Mouse (Mus musculus): ENCODE measurements around the gene Rpl11. TPM values are rescaled to one million over a fixed set of nuclear protein-coding genes. Genes with fewer than 3 reads are reported as not detected.
"Not testable (repeated sequence)": the region's sequence is repeated elsewhere in the genome, so short reads cannot be mapped to it uniquely, and the experiment has no call there.

The Rpl11 gene
- polyA plus RNA-seq, 1 experiment from 2014 or later, result 535 TPM

DNA sequence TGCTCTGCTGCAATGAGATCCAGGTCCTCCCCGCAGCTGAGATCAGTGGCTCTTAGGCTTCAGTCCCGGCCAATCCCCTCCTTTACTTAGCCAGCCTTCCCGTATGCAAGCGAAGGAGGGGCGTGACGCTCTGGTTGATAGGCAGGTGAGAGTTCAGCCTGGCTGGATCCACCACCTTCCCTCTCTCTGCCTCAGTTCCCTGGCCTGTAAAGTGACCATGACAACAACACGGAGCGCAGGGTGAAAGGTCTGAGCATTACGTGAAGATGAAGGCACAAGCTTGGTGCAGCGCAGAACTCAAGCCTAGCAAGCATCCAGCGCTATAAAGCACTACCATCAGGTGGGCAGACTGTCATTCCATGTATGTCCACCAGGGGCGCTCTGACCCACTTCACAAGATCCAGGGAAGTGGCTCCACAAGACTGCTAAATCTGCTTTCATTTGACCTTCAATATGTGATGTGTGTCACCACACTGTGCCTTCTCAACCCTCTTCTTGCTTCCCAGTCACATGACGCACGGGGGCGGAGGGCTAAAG, 18.0 kb upstream of the Rpl11 start:
- H3K27ac ChIP-seq, result no peak overlapping the region
- no peaks in the 10 kb centered on the region for H3K9me3 ChIP-seq (replicated peaks; ENCODE audit: low read length)
- H3K9ac ChIP-seq (ENCODE audit: low read depth, low read length), result no peak overlapping the region
- TF ChIP-seq CTCF (IDR thresholded peaks at IDR 0.05; ENCODE audit: low read depth), result peak; percentile 99
- H3K27me3 ChIP-seq (ENCODE audit: insufficient read depth, low read length), result no peaks in the 10 kb centered on the region
- no peaks in the 10 kb centered on the region for H3K4me1 ChIP-seq (replicated peaks; ENCODE audit: insufficient read depth, low read length)
- peak overlapping the region; percentile 21 for H3K4me2 ChIP-seq (ENCODE audit: low read length)
- WGBS, result 4% methylated on average over 15 of the region's 15 CpGs
- DNase-seq (ENCODE audit: low spot score) (peak; percentile 85), ATAC-seq (replicated peaks; ENCODE audit: low FRiP score, low read depth) (peak; percentile 66)
- H3K36me3 ChIP-seq (ENCODE audit: insufficient read depth, low read length), result no peaks in the 10 kb centered on the region
- no peak overlapping the region for H3K4me3 ChIP-seq (replicated peaks; ENCODE audit: low read depth, low read length)

DNA sequence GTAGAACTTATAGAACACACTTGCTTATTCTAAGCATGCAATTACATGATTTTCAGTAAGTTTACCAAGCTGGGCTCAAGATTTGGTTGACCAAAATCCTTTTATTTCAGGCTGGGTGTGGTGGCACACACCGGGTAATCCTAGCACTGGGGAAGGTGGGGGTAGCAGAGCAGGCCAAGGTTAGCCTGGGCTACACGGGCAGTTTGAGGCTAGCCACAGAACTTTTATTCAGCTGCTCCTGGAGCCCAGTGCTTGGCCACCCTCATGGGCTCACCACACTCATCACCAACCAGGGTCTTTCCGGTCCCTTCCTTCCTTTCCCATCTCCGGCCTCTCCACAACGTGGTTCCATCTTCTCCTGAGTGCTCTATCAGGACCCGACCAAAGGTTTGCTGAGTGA, 17.4 kb upstream of the Rpl11 start:
- H3K4me2 ChIP-seq (ENCODE audit: low read length), result no peak overlapping the region
- no peaks in the 10 kb centered on the region for H3K27me3 ChIP-seq (ENCODE audit: insufficient read depth, low read length)
- H3K9ac ChIP-seq (ENCODE audit: low read depth, low read length), result no peak overlapping the region
- no peaks in the 10 kb centered on the region for H3K9me3 ChIP-seq (replicated peaks; ENCODE audit: low read length)
- 58% methylated on average over 6 of the region's 6 CpGs for WGBS
- no peaks in the 10 kb centered on the region for H3K4me1 ChIP-seq (replicated peaks; ENCODE audit: insufficient read depth, low read length)
- ATAC-seq (replicated peaks; ENCODE audit: low FRiP score, low read depth) (0 out of 2 replicates have a peak, but pooled peaks have one; percentile 8), DNase-seq (ENCODE audit: low spot score) (no peak)
- H3K27ac ChIP-seq, result no peak overlapping the region; the same call in 1 of the 2 replicates
- TF ChIP-seq CTCF (IDR thresholded peaks at IDR 0.05; ENCODE audit: low read depth), result no peak
- no peak overlapping the region for H3K4me3 ChIP-seq (replicated peaks; ENCODE audit: low read depth, low read length)
- H3K36me3 ChIP-seq (ENCODE audit: insufficient read depth, low read length), result no peaks in the 10 kb centered on the region

DNA sequence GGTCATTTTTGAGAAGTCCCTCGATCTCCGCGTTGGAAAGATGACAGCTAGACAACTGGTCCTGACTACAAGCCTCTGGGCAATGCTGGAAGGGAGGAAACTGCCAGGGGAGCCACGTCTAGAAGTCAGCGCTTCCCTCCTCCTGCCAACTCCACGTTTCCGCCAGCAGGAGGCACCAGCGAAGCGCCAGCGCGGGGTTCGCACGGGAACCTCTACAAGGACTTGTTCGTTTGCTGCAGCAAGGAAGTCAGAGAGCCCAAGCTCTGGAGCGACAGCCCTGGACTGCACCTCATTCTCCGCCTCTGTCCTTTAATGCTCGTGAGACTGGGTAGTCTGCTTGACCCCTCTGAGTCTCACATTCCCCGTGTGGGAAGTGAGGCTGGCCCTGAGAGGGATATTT, 16.7 kb upstream of the Rpl11 start:
- 2% methylated on average over 18 of the region's 18 CpGs for WGBS
- Histone ChIP-seq H3K4me3 (replicated peaks; ENCODE audit: low read depth, low read length) (no peak overlapping the region), H3K27ac (no peak overlapping the region; the same call in 1 of the 2 replicates), H3K9me3 (replicated peaks; ENCODE audit: low read length) (no peaks in the 10 kb centered on the region), H3K27me3 (ENCODE audit: insufficient read depth, low read length) (no peaks in the 10 kb centered on the region), H3K36me3 (ENCODE audit: insufficient read depth, low read length) (no peaks in the 10 kb centered on the region), H3K9ac (ENCODE audit: low read depth, low read length) (no peak overlapping the region), H3K4me1 (replicated peaks; ENCODE audit: insufficient read depth, low read length) (no peaks in the 10 kb centered on the region), H3K4me2 (ENCODE audit: low read length) (no peak overlapping the region)
- TF ChIP-seq CTCF (IDR thresholded peaks at IDR 0.05; ENCODE audit: low read depth), result peak; percentile 98
- DNase-seq (ENCODE audit: low spot score) (peak; percentile 92), ATAC-seq (replicated peaks; ENCODE audit: low FRiP score, low read depth) (peak; percentile 47)

DNA sequence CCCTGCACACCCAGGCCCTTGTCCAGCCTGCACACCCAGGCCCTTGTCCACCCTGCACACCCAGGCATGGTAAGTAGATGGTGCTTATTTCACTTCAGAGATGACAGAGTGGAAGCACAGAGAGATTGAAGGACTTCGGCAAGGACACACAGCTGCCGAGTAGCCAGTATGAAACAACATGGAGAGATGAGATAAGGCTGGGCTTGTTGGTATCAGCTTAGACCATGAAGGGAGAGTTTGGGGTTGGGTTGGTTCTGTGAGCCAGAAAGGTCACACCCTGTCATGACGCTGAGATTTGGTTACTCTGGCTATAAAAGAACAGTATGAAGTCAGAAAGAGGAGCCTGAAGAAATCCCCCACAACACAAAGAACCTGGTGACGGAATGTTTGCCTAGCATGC, 16.1 kb upstream of the Rpl11 start:
- Histone ChIP-seq H3K27ac (no peak overlapping the region), H3K4me3 (replicated peaks; ENCODE audit: low read depth, low read length) (no peak overlapping the region), H3K4me2 (ENCODE audit: low read length) (no peak overlapping the region), H3K9me3 (replicated peaks; ENCODE audit: low read length) (no peaks in the 10 kb centered on the region), H3K9ac (ENCODE audit: low read depth, low read length) (no peak overlapping the region), H3K27me3 (ENCODE audit: insufficient read depth, low read length) (no peaks in the 10 kb centered on the region), H3K4me1 (replicated peaks; ENCODE audit: insufficient read depth, low read length) (no peaks in the 10 kb centered on the region), H3K36me3 (ENCODE audit: insufficient read depth, low read length) (no peaks in the 10 kb centered on the region)
- 76% methylated on average over 4 of the region's 4 CpGs for WGBS
- no peak for TF ChIP-seq CTCF (IDR thresholded peaks at IDR 0.05; ENCODE audit: low read depth)
- DNase-seq (ENCODE audit: low spot score) (no peak), ATAC-seq (replicated peaks; ENCODE audit: low FRiP score, low read depth) (no peak)

DNA sequence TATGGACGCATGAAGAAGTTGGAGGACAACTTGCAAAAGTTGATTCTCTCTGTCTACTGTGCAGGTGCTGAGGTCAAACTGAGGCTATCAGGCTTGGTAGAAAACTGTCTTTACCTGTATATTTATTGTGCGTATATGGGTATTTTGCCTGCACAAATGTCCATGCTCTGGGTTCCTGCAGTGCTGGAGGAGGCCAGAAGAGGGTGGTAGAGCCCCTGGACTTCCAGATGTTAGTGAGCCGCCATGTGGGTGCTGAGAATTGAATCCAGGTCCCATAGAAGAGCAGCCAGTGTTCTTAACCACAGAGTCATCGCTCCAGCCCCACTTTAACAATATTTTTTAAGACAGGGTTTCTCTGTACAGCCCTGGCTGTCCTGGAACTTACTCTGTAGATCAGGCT, 9.9 kb upstream of the Rpl11 start:
- ATAC-seq (replicated peaks; ENCODE audit: low FRiP score, low read depth) (no peak), DNase-seq (ENCODE audit: low spot score) (no peak)
- H3K9ac ChIP-seq (ENCODE audit: low read depth, low read length), result no peak overlapping the region
- no peak overlapping the region for H3K4me2 ChIP-seq (ENCODE audit: low read length)
- no peaks in the 10 kb centered on the region for H3K27me3 ChIP-seq (ENCODE audit: insufficient read depth, low read length)
- TF ChIP-seq CTCF (IDR thresholded peaks at IDR 0.05; ENCODE audit: low read depth), result no peak
- H3K27ac ChIP-seq, result no peak overlapping the region
- H3K9me3 ChIP-seq (replicated peaks; ENCODE audit: low read length), result no peaks in the 10 kb centered on the region
- WGBS, result 86% methylated on average over 4 of the region's 4 CpGs
- no peaks in the 10 kb centered on the region for H3K36me3 ChIP-seq (ENCODE audit: insufficient read depth, low read length)
- H3K4me3 ChIP-seq (replicated peaks; ENCODE audit: low read depth, low read length), result no peak overlapping the region
- H3K4me1 ChIP-seq (replicated peaks; ENCODE audit: insufficient read depth, low read length), result no peaks in the 10 kb centered on the region

DNA sequence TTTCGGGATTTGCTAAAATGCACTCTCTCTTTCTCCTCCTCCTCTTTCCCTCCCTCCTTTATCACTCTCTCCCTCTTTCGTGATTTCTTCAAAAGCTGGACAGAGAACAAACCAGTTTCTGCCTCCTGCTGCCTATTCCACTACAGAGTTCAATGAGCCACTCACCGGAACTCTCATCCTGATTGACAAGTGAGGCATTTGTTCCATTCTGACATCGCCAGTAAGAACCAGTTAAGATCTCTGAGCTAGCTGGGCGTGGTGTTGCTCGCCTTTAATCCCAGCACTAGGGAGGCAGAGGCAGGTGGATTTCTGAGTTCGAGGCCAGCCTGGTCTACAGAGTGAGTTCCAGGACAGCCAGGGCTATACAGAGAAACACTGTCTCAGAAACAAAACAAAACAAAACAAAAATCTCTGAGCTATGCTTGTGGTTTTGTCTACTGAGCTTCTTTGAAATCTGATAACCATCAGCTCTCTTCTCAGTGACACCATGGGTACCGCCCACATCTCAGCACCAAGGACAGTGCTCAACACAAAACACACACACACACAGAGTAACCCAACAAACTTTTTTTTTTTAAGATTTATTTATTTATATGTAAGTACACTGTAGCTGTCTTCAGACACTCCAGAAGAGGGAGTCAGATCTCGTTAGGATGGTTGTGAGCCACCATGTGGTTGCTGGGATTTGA, 6.7 kb upstream of the Rpl11 start:
- not testable (repeated sequence) for H3K4me1 ChIP-seq (replicated peaks; ENCODE audit: insufficient read depth, low read length); H3K27ac ChIP-seq; H3K36me3 ChIP-seq (ENCODE audit: insufficient read depth, low read length); H3K9me3 ChIP-seq (replicated peaks; ENCODE audit: low read length); H3K9ac ChIP-seq (ENCODE audit: low read depth, low read length); DNase-seq (ENCODE audit: low spot score); ATAC-seq (replicated peaks; ENCODE audit: low FRiP score, low read depth); H3K4me2 ChIP-seq (ENCODE audit: low read length); H3K4me3 ChIP-seq (replicated peaks; ENCODE audit: low read depth, low read length); H3K27me3 ChIP-seq (ENCODE audit: insufficient read depth, low read length)
- WGBS, result 63% methylated on average over 9 of the region's 9 CpGs

Measured in kidney, postnatal 0 days (tissue).